Mouse (Mus musculus): ENCODE results near the gene Cyp2d12. TPM values are rescaled to one million over a fixed set of nuclear protein-coding genes. Genes with fewer than 3 reads are reported as not detected.
"Not testable (repeated sequence)": the region's sequence is repeated elsewhere in the genome, so short reads cannot be mapped to it uniquely, and the experiment has no call there.

Cyp2d12 gene
- total and polyA plus RNA-seq, 2 experiments from 2014 or later, result not detected

DNA sequence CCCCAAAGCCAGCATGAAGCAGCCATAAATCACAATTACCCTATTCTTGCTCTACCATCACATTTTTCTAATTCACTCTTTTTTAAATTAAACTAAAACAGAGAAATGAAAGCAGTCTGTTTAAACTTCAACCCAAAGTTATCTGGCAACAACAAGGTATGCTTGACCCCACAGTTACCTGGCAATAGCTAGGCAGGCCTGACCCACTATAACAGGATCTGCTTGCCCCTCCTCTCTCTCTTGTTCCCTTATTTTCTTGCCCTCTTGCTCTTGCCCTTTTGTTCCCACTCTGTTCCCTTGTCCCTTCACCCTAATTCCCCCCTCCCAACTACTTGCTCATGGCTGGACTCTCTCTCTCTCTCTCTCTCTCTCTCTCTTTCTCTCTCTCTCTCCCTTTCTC, 10.3 kb upstream of the Cyp2d12 start:
- not testable (repeated sequence) for H3K27me3 ChIP-seq (ENCODE audit: insufficient read depth, low read length); H3K9ac ChIP-seq; H3K4me3 ChIP-seq (ENCODE audit: low read depth, low read length); H3K36me3 ChIP-seq (ENCODE audit: insufficient read depth); H3K27ac ChIP-seq (ENCODE audit: low read depth, low read length); H3K9me3 ChIP-seq (ENCODE audit: low read length); H3K4me2 ChIP-seq (ENCODE audit: low read depth); H3K4me1 ChIP-seq (ENCODE audit: insufficient read depth); DNase-seq; ATAC-seq

DNA sequence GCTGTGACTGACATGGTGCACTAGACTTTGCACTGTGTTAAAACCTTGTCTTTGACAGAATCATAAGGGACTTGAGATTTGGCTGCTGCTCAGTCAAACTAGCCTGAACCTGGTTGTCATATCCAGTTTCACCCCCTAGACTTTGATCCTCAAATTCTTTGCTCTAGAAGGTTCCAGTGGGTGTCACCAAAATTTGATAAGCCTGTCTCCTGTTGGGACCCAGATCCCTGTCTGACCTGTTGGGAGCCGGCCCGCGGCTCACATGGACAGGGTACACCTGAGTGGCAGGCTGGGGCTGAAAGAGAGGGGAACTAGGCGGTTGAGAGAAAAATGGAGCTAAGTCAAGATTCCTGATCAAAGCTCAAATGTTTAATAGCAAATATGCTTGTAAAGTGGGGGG, 7.1 kb upstream of the Cyp2d12 start:
- not testable (repeated sequence) for H3K4me1 ChIP-seq (ENCODE audit: insufficient read depth); H3K4me2 ChIP-seq (ENCODE audit: low read depth); DNase-seq; H3K9me3 ChIP-seq (ENCODE audit: low read length); H3K27ac ChIP-seq (ENCODE audit: low read depth, low read length); H3K4me3 ChIP-seq (ENCODE audit: low read depth, low read length); H3K9ac ChIP-seq; H3K36me3 ChIP-seq (ENCODE audit: insufficient read depth); ATAC-seq; H3K27me3 ChIP-seq (ENCODE audit: insufficient read depth, low read length)
- 92% methylated on average over 4 of the region's 4 CpGs for WGBS

DNA sequence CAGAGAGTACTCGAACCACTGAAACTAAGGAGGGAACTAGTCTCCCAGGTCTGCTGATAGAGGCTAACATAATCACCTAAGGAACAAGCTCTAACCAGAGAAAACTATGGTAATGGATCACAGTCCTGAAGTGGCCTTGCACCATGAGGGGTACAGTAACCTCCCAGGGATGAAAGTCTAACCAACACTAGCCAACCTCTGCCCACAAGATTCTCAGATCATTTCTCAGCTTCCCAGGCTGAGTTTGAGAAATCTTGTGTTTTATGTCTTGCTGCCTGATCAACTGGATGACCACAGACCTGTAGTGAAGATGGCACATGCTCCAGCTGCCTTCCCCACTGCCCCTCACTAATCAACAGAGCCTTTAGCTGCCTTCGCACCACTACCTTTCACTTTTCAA, 1.7 kb upstream of the Cyp2d12 start:
- not testable (repeated sequence) for H3K9me3 ChIP-seq (ENCODE audit: low read length); DNase-seq; ATAC-seq; H3K27ac ChIP-seq (ENCODE audit: low read depth, low read length); H3K27me3 ChIP-seq (ENCODE audit: insufficient read depth, low read length); H3K4me2 ChIP-seq (ENCODE audit: low read depth); H3K4me1 ChIP-seq (ENCODE audit: insufficient read depth); H3K4me3 ChIP-seq (ENCODE audit: low read depth, low read length); H3K9ac ChIP-seq; H3K36me3 ChIP-seq (ENCODE audit: insufficient read depth)
- WGBS, result 86% methylated on average over 2 of the region's 2 CpGs

DNA sequence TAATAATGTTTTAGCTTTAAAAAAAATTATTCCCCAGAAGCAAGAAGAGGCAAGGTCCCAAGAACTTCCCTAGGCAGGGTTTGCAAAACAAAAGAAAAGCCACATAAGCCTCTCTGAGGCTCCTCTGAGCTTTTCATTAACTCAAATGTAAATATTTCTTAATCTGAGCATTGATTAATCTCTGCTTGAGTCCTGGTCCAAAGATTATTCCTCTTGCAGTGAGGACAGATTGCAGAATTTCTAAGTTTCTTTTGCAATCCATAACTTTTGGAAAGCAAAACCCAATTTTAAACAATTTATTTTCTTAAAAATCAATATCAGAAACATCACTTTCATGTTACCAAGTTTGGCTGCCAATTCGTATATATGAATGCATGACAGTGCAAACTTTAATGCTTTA, 18.0 kb downstream of the Cyp2d12 start:
- Histone ChIP-seq H3K9ac (no peak overlapping the region), H3K9me3 (ENCODE audit: low read length) (no peaks in the 10 kb centered on the region), H3K4me3 (ENCODE audit: low read depth, low read length) (no peak overlapping the region), H3K36me3 (ENCODE audit: insufficient read depth) (no peaks in the 10 kb centered on the region), H3K4me1 (ENCODE audit: insufficient read depth) (no peaks in the 10 kb centered on the region), H3K27me3 (ENCODE audit: insufficient read depth, low read length) (no peaks in the 10 kb centered on the region), H3K27ac (ENCODE audit: low read depth, low read length) (no peak overlapping the region), H3K4me2 (ENCODE audit: low read depth) (no peak overlapping the region)
- TF ChIP-seq CTCF (IDR thresholded peaks at IDR 0.05; ENCODE audit: low read depth), result no peak
- ATAC-seq (no peak), DNase-seq (no peak)
- WGBS, result 72% methylated on average over 1 of the region's 1 CpGs

DNA sequence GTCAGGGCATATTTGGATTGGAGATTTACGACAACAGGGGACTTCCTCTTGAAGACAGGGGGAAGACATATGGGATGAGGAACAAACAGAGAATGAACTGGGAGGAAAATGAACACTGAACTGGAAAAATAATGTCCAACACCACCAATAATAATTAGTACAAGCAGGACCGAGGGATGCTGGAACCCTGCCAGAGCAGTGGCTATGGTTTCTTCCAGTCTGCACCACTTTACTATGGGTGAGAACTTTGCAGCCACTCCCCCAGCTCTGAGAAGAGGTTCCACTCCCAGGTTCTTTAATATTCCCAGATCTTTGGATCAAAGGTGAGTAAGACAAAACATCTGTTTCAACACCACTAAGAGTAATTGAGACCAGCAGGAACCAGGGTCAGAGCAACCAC, 24.2 kb downstream of the Cyp2d12 start:
- Histone ChIP-seq H3K27ac (ENCODE audit: low read depth, low read length) (no peak overlapping the region), H3K4me2 (ENCODE audit: low read depth) (no peak overlapping the region), H3K27me3 (ENCODE audit: insufficient read depth, low read length) (no peaks in the 10 kb centered on the region), H3K9me3 (ENCODE audit: low read length) (no peaks in the 10 kb centered on the region), H3K4me1 (ENCODE audit: insufficient read depth) (no peaks in the 10 kb centered on the region), H3K9ac (no peak overlapping the region), H3K4me3 (ENCODE audit: low read depth, low read length) (no peak overlapping the region), H3K36me3 (ENCODE audit: insufficient read depth) (no peaks in the 10 kb centered on the region)
- no peak for ATAC-seq
- DNase-seq, result no peak
- TF ChIP-seq CTCF (IDR thresholded peaks at IDR 0.05; ENCODE audit: low read depth), result no peak
- WGBS, result 74% methylated on average over 2 of the region's 2 CpGs

DNA sequence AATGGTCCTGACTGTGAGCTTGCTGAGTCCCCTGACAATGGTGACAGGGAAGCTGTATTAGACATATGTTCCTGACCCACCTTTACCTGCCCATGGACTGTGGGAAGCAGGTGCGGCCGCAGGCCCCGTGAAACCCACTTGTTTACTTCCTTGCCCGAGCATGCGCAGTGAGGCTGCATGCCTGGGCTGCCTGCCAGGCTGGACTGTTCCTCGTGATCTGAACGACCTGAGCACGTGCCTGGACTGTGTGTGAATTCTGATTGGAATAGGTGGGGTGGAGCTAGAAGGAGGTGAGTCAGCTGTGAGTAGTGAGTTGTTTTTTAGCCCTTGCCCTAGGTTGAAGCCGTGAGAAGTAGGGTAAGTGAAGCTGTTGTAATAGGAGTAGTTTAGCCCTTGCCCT, 27.7 kb downstream of the Cyp2d12 start:
- TF ChIP-seq CTCF (IDR thresholded peaks at IDR 0.05; ENCODE audit: low read depth), result no peak
- Histone ChIP-seq H3K9ac (no peak overlapping the region), H3K27ac (ENCODE audit: low read depth, low read length) (no peak overlapping the region), H3K27me3 (ENCODE audit: insufficient read depth, low read length) (no peaks in the 10 kb centered on the region), H3K36me3 (ENCODE audit: insufficient read depth) (no peaks in the 10 kb centered on the region), H3K4me2 (ENCODE audit: low read depth) (no peak overlapping the region), H3K4me1 (ENCODE audit: insufficient read depth) (no peaks in the 10 kb centered on the region), H3K4me3 (ENCODE audit: low read depth, low read length) (no peak overlapping the region), H3K9me3 (ENCODE audit: low read length) (no peaks in the 10 kb centered on the region)
- DNase-seq (no peak), ATAC-seq (no peak)
- 79% methylated on average over 9 of the region's 9 CpGs for WGBS

Small RNA genes lying within 50 kb of the gene (microRNA-seq; reads per million reads assigned to microRNA genes)
- gene Gm27924, result 0 reads per million in 2 experiments
- 0 reads per million in 2 experiments for gene Gm28023

Other genes with a start within 250 kb of the Cyp2d12 start
- 27.0 and 47.5 TPM in 2 replicates for gene Naga, start 216.1 kb upstream of the Cyp2d12 start, total RNA-seq (2014; rRNA removed)
- gene Naga, start 216.1 kb upstream of the Cyp2d12 start, polyA plus RNA-seq (2015; fragmentation: Nextera tagmentation; extraction: Ambion mirVana), result 26.7 and 33.7 TPM in 2 replicates
- gene Pheta2, start 216.1 kb upstream of the Cyp2d12 start, total RNA-seq (2014; rRNA removed), result 1.4 and 3.5 TPM in 2 replicates
- 0.83 and 1.1 TPM in 2 replicates for gene Pheta2, start 216.1 kb upstream of the Cyp2d12 start, polyA plus RNA-seq (2015; fragmentation: Nextera tagmentation; extraction: Ambion mirVana)
- gene Smdt1, start 216.1 kb upstream of the Cyp2d12 start, total RNA-seq (2014; rRNA removed), result 167 and 208 TPM in 2 replicates
- gene Smdt1, start 216.1 kb upstream of the Cyp2d12 start, polyA plus RNA-seq (2015; fragmentation: Nextera tagmentation; extraction: Ambion mirVana), result 337 and 359 TPM in 2 replicates
- gene Ndufa6, start 200.8 kb upstream of the Cyp2d12 start, total RNA-seq (2014; rRNA removed), result 271 and 465 TPM in 2 replicates
- gene Ndufa6, start 200.8 kb upstream of the Cyp2d12 start, polyA plus RNA-seq (2015; fragmentation: Nextera tagmentation; extraction: Ambion mirVana), result 416 and 528 TPM in 2 replicates
- gene Cyp2d22, start 174.8 kb upstream of the Cyp2d12 start, total RNA-seq (2014; rRNA removed), result 2.1 and 3.1 TPM in 2 replicates
- 1.8 and 1.9 TPM in 2 replicates for gene Cyp2d22, start 174.8 kb upstream of the Cyp2d12 start, polyA plus RNA-seq (2015; fragmentation: Nextera tagmentation; extraction: Ambion mirVana)
- not detected in 2 replicates for gene Cyp2d11, start 161.1 kb upstream of the Cyp2d12 start, total RNA-seq (2014; rRNA removed)
- gene Cyp2d11, start 161.1 kb upstream of the Cyp2d12 start, polyA plus RNA-seq (2015; fragmentation: Nextera tagmentation; extraction: Ambion mirVana), result not detected in 2 replicates
- not detected in 2 replicates for gene Cyp2d10, start 147.9 kb upstream of the Cyp2d12 start, total RNA-seq (2014; rRNA removed)
- gene Cyp2d10, start 147.9 kb upstream of the Cyp2d12 start, polyA plus RNA-seq (2015; fragmentation: Nextera tagmentation; extraction: Ambion mirVana), result not detected in 2 replicates
- gene Cyp2d9, start 121.6 kb upstream of the Cyp2d12 start, total RNA-seq (2014; rRNA removed), result not detected in 2 replicates
- 0.15 TPM in 1 of 2 replicates, not detected in the other for gene Cyp2d9, start 121.6 kb upstream of the Cyp2d12 start, polyA plus RNA-seq (2015; fragmentation: Nextera tagmentation; extraction: Ambion mirVana)
- not detected in 2 replicates for gene Cyp2d34, start 65.9 kb downstream of the Cyp2d12 start, total RNA-seq (2014; rRNA removed)
- not detected in 2 replicates for gene Cyp2d34, start 65.9 kb downstream of the Cyp2d12 start, polyA plus RNA-seq (2015; fragmentation: Nextera tagmentation; extraction: Ambion mirVana)
- gene Cyp2d40, start 209.1 kb downstream of the Cyp2d12 start, total RNA-seq (2014; rRNA removed), result not detected in 2 replicates
- gene Cyp2d40, start 209.1 kb downstream of the Cyp2d12 start, polyA plus RNA-seq (2015; fragmentation: Nextera tagmentation; extraction: Ambion mirVana), result not detected in 2 replicates
- gene Cyp2d26, start 239.2 kb downstream of the Cyp2d12 start, total RNA-seq (2014; rRNA removed), result 0.08 TPM in 1 of 2 replicates, not detected in the other
- not detected in 2 replicates for gene Cyp2d26, start 239.2 kb downstream of the Cyp2d12 start, polyA plus RNA-seq (2015; fragmentation: Nextera tagmentation; extraction: Ambion mirVana)

All from forebrain, postnatal 0 days (tissue).